In the genomic region with DNA sequence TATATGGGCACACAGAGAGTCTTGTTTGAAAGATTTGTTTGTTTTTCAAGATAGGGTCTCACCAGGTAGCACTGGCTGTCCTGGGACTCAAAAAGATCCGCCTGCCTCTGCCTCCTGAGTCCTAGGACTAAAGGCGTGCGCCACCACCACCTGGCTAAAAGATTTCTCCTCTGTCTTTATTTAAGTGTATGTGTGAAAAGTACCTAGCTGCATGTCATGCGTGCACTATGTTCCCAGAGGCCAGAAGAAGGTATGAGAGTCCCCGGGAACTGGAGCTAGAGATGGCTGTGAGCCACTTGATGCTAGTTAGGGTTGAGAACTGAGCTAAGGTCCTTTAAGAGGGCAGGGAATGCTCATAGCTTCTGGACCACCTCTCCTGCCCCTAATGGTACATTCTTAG, we compare ENCODE assay signal across 34 mouse cellular contexts.
"Had no signal": no experiment of that assay in that cellular context is flagged by ENCODE, and none has a peak within 500 bp of the region (broad histone marks: within the 10 kb centered on the region; RNA-seq: fewer than 3 reads in every experiment).

No protein-coding gene starts in this region.

- H3K36me3 ChIP-seq: heart, embryonic 12.5 days; heart, embryonic 13.5 days; heart, embryonic 15.5 days; hindbrain, embryonic 10.5 days; hindbrain, embryonic 12.5 days; hindbrain, embryonic 13.5 days; hindbrain, embryonic 15.5 days; intestine, embryonic 15.5 days; kidney, embryonic 15.5 days had no signal

- ATAC-seq: hindbrain, embryonic 16.5 days; hindbrain, postnatal 0 days; inflammation-experienced regulatory T-cells, adult 6 months; intestine, embryonic 15.5 days; intestine, embryonic 16.5 days; intestine, postnatal 0 days had no signal

- H3K27me3 ChIP-seq: hindbrain, embryonic 12.5 days; hindbrain, embryonic 15.5 days; kidney, embryonic 15.5 days had no signal

- H3K9ac ChIP-seq: heart, embryonic 12.5 days; heart, embryonic 13.5 days; heart, embryonic 15.5 days; hindbrain, embryonic 12.5 days; hindbrain, embryonic 13.5 days; hindbrain, embryonic 14.5 days; hindbrain, embryonic 15.5 days; intestine, embryonic 15.5 days; kidney, embryonic 15.5 days had no signal

- H3K4me2 ChIP-seq: heart, embryonic 11.5 days; heart, embryonic 12.5 days; heart, embryonic 13.5 days; heart, embryonic 15.5 days; hindbrain, embryonic 12.5 days; hindbrain, embryonic 13.5 days; hindbrain, embryonic 14.5 days; hindbrain, embryonic 15.5 days; intestine, embryonic 15.5 days; kidney, embryonic 15.5 days had no signal

- DNase-seq: heart, postnatal 10 days; heart, postnatal 36 days; heart, postnatal 4 days; kidney, adult 11 months; kidney, adult 18-20 months; kidney, adult 2 months; kidney, adult 8-10 months; kidney, adult 9 months; kidney, postnatal 10 days; kidney, postnatal 14 days; kidney, postnatal 25 days; kidney, postnatal 36 days; kidney, postnatal 4 days; layer of hippocampus, adult 9-11 months; layer of hippocampus, postnatal 36 days had no signal

- H3K4me1 ChIP-seq: heart, embryonic 12.5 days; heart, embryonic 13.5 days; heart, embryonic 15.5 days; hindbrain, embryonic 12.5 days; hindbrain, embryonic 15.5 days; intestine, embryonic 15.5 days; kidney, embryonic 15.5 days had no signal

- H3K4me3 ChIP-seq: heart, embryonic 12.5 days; heart, embryonic 13.5 days; heart, embryonic 15.5 days; hindbrain, embryonic 10.5 days; hindbrain, embryonic 12.5 days; hindbrain, embryonic 13.5 days; hindbrain, embryonic 15.5 days; intestine, embryonic 15.5 days; kidney, embryonic 15.5 days; layer of hippocampus, adult 2 months; left cerebral cortex, adult 2 months had no signal

- H3K27ac ChIP-seq: heart, embryonic 13.5 days; heart, embryonic 15.5 days; hindbrain, embryonic 10.5 days; hindbrain, embryonic 12.5 days; hindbrain, embryonic 13.5 days; hindbrain, embryonic 14.5 days; hindbrain, embryonic 15.5 days; hindbrain, postnatal 0 days; intestine, embryonic 15.5 days; kidney, embryonic 15.5 days; kidney, postnatal 0 days; layer of hippocampus, adult 2 months; left cerebral cortex, adult 2 months had no signal

- H3K9me3 ChIP-seq: heart, embryonic 13.5 days; heart, embryonic 15.5 days; hindbrain, embryonic 10.5 days; hindbrain, embryonic 12.5 days; hindbrain, embryonic 13.5 days; hindbrain, embryonic 15.5 days; intestine, embryonic 15.5 days; kidney, embryonic 15.5 days had no signal
